Mouse (Mus musculus) liver, adult (tissue): ENCODE data around the gene Atp6v1g1.

Experiments
- GATA4 ChIP-seq: IDR thresholded peaks from 2 replicates; pipeline ENCODE4 v1.6.1; 2014; ENCODE audit warnings: mild to moderate bottlenecking, low read length; ENCODE audit not compliant: insufficient replicate concordance

Gene Atp6v1g1

GRCm38 (mm10) chr4:63589987-63590386, 45.4 kb downstream of the Atp6v1g1 start:
- no peak for TF ChIP-seq GATA4

DNA sequence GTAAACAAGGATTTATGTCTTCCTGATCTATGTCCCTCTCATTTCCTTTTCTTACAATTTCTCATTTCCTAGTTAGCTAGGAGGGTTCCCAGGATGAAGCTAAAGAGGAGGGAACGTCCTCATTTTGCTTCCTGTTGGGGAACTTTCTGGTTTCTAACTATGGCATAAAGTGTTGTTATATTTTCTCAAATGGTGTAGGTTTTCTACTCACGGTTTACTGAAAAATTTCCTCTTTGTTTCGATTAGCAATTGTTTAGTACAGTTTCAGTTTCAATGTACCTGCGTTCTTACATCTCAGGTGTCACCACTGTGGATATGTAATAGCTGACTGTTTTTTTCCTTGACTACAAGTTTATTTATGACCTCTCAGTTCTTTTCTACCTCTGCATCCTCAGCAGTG, 46.0 kb downstream of the Atp6v1g1 start:
- TF ChIP-seq GATA4 = no peak

DNA sequence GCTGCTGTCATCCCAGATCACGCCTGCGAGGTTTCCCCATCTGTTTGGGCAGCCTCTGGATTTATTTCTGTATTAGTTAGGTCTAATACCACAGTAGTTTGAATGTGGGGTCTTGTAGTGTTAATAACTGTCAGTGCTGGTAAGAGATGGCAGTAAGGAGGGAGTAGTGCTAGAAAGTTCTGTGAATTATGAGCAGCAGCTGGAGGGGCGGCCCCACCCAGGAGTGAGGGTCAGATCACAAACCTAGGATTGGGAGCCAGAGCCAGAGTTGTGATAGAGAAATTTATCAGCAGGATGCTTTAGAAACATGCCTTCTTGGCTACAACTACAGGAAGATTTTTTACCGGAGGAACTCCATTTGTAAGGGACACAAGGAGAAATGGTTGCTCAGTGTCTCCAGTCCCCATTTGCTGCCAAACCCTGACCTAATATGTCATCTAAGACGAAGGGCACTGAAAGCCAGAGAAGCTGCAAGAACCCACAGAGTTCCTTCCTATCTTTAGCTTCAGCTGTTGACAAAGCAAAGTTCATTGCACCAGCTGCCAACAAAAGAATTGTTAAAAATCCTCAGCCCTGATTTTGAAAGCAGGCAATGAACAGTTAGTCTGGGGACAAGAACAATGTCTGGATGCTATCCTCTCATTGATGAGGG, 50.0 kb downstream of the Atp6v1g1 start:
- TF ChIP-seq GATA4 = no peak

DNA sequence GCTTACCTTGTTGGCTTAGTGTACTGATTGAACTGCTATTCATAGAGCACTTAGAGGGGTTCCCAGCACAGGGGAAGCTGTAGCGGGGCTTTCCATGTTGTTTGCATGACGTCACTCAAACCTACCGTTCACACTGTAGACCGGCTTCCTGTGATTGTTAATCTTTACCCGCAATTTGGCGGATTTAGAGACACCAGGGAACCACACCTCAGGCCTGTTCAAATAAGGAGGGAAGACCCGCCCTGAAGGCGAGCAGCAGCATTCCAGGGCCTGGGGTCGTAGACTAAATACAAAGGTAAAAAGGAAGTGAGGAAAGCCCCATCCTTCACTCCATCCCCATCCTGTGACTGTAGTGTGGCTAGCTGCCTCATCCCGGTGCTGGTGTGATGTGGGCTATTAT, 50.7 kb downstream of the Atp6v1g1 start:
- TF ChIP-seq GATA4 = no peak

- no peak for TF ChIP-seq GATA4
These were observed 51.4 kb downstream of the Atp6v1g1 start for GRCm38 (mm10) chr4:63596010-63596409.
